Mouse (Mus musculus) hindbrain, embryonic 14.5 days (tissue): ENCODE measurements around the gene Rps10. TPM values are rescaled to one million over a fixed set of nuclear protein-coding genes. Genes with fewer than 3 reads are reported as not detected.
"Not testable (repeated sequence)": the region's sequence is repeated elsewhere in the genome, so short reads cannot be mapped to it uniquely, and the experiment has no call there.

Source experiments
- ATAC-seq: fragments of 200-750 bp; cut with Nextera tagmentation; 2 replicates; pipeline ENCODE4 v1.8.0; 2017; ENCODE audit warnings: moderate number of reproducible peaks, mild to moderate bottlenecking, moderate TSS enrichment, moderate library complexity; ENCODE audit not compliant: low FRiP score
- DNase-seq: peaks from one replicate; pipeline ENCODE4 v3.0.0-alpha.2; 2015; ENCODE audit warnings: low spot score
- H3K27ac ChIP-seq: fragments of 300-500 bp; sonication (generic); 2 replicates; pipeline ENCODE4 v1.5.1; 2014; ENCODE audit warnings: mild to moderate bottlenecking, moderate library complexity
- H3K27me3 ChIP-seq: fragments of 300-500 bp; sonication (generic); 2 replicates; pipeline ENCODE4 v1.6.1; 2014; ENCODE audit warnings: mild to moderate bottlenecking, low read length, mixed read lengths; ENCODE audit not compliant: control insufficient read depth, insufficient read depth
- H3K36me3 ChIP-seq: fragments of 300-500 bp; sonication (generic); replicated peaks from 2 replicates; pipeline ENCODE4 v1.6.1; 2014; ENCODE audit not compliant: control insufficient read depth, insufficient read depth
- H3K4me1 ChIP-seq: fragments of 300-500 bp; sonication (generic); replicated peaks from 2 replicates; pipeline ENCODE4 v1.6.1; 2014; ENCODE audit warnings: antibody characterized with exemption, low read length, mixed read lengths; ENCODE audit not compliant: control insufficient read depth, insufficient read depth
- H3K4me2 ChIP-seq: fragments of 300-500 bp; sonication (generic); replicated peaks from 2 replicates; pipeline ENCODE4 v1.6.1; 2014; ENCODE audit warnings: mild to moderate bottlenecking, moderate library complexity
- H3K4me3 ChIP-seq: fragments of 300-500 bp; sonication (generic); replicated peaks from 2 replicates; pipeline ENCODE4 v1.5.1; 2014; ENCODE audit warnings: mild to moderate bottlenecking, low read length
- H3K9ac ChIP-seq: fragments of 300-500 bp; sonication (generic); 2 replicates; pipeline ENCODE4 v1.6.1; 2014
- H3K9me3 ChIP-seq: fragments of 300-500 bp; sonication (generic); 2 replicates; pipeline ENCODE4 v1.6.1; 2016; ENCODE audit warnings: low read length; ENCODE audit not compliant: control insufficient read depth
- WGBS: fragments of 180-500 bp; shearing (Covaris S2); extraction: QIAGEN DNeasy Blood & Tissue Kit; methylation state at CpG from one replicate; pipeline ENCODE4 v1.1.7; 2014; 5-methylcytosine and 5-hydroxymethylcytosine counted together
- polyA plus RNA-seq: library from polyadenylated mRNA; unstranded; fragments of >200 nt; fragmentation: Nextera tagmentation; extraction: Ambion mirVana; gene quantifications from 2 replicates; pipeline ENCODE4 v1.2.1, GENCODE M21; 2014

The Rps10 gene
- polyA plus RNA-seq, 1 experiment from 2014 or later = 624 TPM

DNA sequence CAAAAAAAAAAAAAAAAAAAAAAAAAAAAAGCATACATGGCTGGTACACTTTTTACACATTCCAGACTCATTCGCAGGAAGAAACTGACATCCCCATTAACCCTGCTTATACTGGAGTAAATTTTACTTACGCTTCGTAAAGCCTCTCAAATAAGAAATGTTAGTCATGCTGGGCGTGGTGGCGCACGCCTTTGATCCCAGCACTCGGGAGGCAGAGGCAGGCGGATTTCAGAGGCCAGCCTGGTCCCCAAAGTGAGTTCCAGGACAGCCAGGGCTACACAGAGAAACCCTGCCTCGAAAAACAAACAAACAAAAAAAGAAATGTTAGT is 930 bp downstream of the Rps10 start:
- peak overlapping the region; percentile 84 for H3K9ac ChIP-seq
- peak overlapping the region; percentile 96 for H3K4me2 ChIP-seq
- peaks cover 36% of the 10 kb centered on the region for H3K36me3 ChIP-seq
- not testable (repeated sequence) for DNase-seq, H3K9me3 ChIP-seq, ATAC-seq, H3K27me3 ChIP-seq
- 39% methylated on average over 9 of the region's 9 CpGs for WGBS
- peak overlapping the region; percentile 88 for H3K27ac ChIP-seq
- H3K4me3 ChIP-seq = peak overlapping the region; percentile 84
- H3K4me1 ChIP-seq = peaks cover 21% of the 10 kb centered on the region

DNA sequence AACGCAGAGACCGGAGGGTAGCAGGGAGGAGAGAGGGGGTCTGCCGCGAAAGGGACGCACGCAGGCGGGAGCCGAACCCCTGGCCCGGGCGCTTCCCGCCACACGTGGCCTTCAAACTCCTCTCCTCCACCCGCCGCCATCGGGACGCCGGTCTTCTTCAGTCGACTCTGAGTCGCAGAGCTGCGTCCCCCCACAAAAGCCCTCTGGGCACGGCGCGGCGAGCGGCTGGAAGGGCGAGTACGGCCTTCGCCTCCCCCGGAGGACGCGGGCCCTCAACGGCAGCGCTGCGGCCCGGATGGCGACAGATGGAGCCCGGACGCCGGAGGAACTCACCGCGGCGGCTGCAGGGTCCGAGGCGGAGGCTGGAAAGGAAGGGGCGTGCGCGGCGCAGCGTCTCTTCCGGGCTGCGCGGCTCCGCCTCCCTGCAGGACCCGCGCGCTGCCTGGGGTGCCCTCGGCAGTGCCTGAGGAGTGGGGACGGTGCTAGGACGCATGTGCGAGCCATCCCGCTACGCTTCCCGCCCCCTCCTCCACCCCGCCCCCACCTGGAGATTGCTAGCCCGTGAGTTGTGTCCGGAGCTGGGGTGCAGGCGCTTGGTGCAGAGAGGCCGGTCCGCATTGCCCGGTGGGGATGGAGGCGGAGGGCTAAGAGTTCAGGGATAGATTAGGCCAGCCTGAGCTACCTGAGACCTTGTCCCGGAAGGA is 1.4 kb downstream of the Rps10 start, which contains the start of gene RPS10-NUDT3:
Gene RPS10-NUDT3 (minus strand): TSS at position 352 of the 704 bp plus-strand sequence.
- DNase-seq (peak; percentile 92), ATAC-seq (peak; percentile 96)
- Histone ChIP-seq H3K4me3 (peak within 1 kb of the TSS; percentile 84), H3K27me3 (no peaks in the 10 kb centered on the region), H3K9ac (peak within 1 kb of the TSS; percentile 84), H3K27ac (peak within 1 kb of the TSS; percentile 88), H3K4me2 (peak within 1 kb of the TSS; percentile 96), H3K36me3 (peaks cover 41% of the 10 kb centered on the region), H3K9me3 (no peaks in the 10 kb centered on the region), H3K4me1 (peaks cover 21% of the 10 kb centered on the region)
- under 1% methylated on average over 62 of the region's 72 CpGs for WGBS

DNA sequence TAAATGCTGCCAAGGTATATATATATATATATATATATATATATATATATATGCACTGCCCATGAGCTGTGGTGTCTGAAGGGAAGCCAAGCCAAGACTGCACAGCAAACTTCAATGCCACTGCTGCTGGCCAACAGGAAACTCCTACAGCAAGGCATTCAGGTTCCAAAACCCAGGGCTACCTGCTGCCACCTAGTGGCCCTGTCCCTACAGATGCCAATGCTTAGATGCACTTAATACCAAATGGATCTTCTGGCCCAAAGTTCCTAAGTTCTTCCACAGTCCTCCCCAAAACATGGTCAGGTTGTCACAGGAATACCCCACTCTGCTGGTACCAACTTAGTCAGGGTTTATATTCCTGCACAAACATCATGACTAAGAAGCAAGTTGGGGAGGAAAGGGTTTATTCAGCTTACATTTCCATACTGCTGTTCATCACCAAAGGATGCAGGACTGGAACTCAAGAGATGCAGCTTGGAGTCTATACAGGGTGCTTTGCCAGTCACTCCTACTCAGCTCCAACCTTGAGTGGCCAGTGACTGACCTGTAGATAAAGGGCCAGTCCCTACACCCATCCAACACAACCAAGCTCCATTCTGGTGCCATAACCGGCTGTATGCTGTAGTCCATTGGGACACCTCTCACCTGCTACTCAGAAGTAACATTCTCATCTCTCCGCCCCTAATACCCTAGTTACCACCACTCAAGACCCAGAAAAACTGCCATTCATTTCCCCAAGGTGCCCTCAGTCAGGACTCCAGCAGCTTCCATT is 7.0 kb downstream of the Rps10 start:
- no peak overlapping the region for H3K4me3 ChIP-seq
- peaks cover 47% of the 10 kb centered on the region for H3K36me3 ChIP-seq
- DNase-seq = peak; percentile 86
- H3K27ac ChIP-seq = no peak overlapping the region
- 61% methylated on average over 2 of the region's 2 CpGs for WGBS
- ATAC-seq = no peak
- H3K4me1 ChIP-seq = peaks cover 11% of the 10 kb centered on the region; the same call in 1 of the 2 replicates
- no peak overlapping the region for H3K4me2 ChIP-seq
- H3K9ac ChIP-seq = no peak overlapping the region
- no peaks in the 10 kb centered on the region for H3K27me3 ChIP-seq
- H3K9me3 ChIP-seq = no peaks in the 10 kb centered on the region

- H3K9ac ChIP-seq = no peak overlapping the region
- DNase-seq (no peak), ATAC-seq (no peak)
- no peaks in the 10 kb centered on the region for H3K27me3 ChIP-seq
- H3K9me3 ChIP-seq = no peaks in the 10 kb centered on the region
- no peak overlapping the region for H3K4me2 ChIP-seq
- peaks cover 40% of the 10 kb centered on the region for H3K36me3 ChIP-seq
- no peak overlapping the region for H3K4me3 ChIP-seq
- H3K27ac ChIP-seq = no peak overlapping the region
- peaks cover 6% of the 10 kb centered on the region; the same call in 1 of the 2 replicates for H3K4me1 ChIP-seq
- WGBS = 91% methylated on average over 8 of the region's 8 CpGs
Measured at GRCm38 (mm10) chr17:27628376-27628775, 8.1 kb downstream of the Rps10 start.

- Histone ChIP-seq H3K4me1 (peaks cover 6% of the 10 kb centered on the region; the same call in 1 of the 2 replicates), H3K27ac (0 out of 2 replicates have a peak overlapping the region, but pooled peaks have one; percentile 62), H3K9ac (no peak overlapping the region), H3K36me3 (peaks cover 30% of the 10 kb centered on the region), H3K4me2 (no peak overlapping the region), H3K27me3 (no peaks in the 10 kb centered on the region), H3K9me3 (no peaks in the 10 kb centered on the region), H3K4me3 (no peak overlapping the region)
- ATAC-seq (no peak), DNase-seq (no peak)
- 46% methylated on average over 5 of the region's 5 CpGs for WGBS
Measured at GRCm38 (mm10) chr17:27627451-27627850, 9.0 kb downstream of the Rps10 start.

DNA sequence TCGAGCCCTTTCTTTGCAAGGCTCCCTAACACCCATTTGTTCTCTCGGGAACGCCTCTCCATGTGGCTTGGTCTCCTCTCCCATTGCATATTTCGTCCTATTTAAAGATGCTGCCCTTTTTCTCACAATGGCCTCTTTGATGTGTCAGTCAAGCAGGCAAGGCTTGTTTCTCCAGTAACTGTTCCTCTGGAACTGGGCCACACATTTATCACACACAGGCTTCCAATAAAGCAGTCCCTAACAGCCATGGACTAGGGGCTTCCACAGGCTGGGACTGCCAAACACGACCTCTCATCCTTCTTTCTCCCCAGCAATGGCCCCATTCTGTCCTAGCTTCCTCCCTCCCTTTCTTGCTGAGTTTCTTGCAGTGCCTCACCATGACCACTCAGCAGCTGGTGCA is 9.8 kb downstream of the Rps10 start:
- Histone ChIP-seq H3K4me3 (no peak overlapping the region), H3K9me3 (no peaks in the 10 kb centered on the region), H3K4me1 (peaks cover 6% of the 10 kb centered on the region; the same call in 1 of the 2 replicates), H3K9ac (no peak overlapping the region; the same call in 1 of the 2 replicates), H3K4me2 (no peak overlapping the region), H3K36me3 (peaks cover 23% of the 10 kb centered on the region), H3K27me3 (no peaks in the 10 kb centered on the region), H3K27ac (peak overlapping the region; percentile 62; the same call in 1 of the 2 replicates)
- DNase-seq = peak; percentile 53
- 11% methylated on average over 5 of the region's 5 CpGs for WGBS
- ATAC-seq = peak; percentile 46; the same call in 1 of the 2 replicates

DNA sequence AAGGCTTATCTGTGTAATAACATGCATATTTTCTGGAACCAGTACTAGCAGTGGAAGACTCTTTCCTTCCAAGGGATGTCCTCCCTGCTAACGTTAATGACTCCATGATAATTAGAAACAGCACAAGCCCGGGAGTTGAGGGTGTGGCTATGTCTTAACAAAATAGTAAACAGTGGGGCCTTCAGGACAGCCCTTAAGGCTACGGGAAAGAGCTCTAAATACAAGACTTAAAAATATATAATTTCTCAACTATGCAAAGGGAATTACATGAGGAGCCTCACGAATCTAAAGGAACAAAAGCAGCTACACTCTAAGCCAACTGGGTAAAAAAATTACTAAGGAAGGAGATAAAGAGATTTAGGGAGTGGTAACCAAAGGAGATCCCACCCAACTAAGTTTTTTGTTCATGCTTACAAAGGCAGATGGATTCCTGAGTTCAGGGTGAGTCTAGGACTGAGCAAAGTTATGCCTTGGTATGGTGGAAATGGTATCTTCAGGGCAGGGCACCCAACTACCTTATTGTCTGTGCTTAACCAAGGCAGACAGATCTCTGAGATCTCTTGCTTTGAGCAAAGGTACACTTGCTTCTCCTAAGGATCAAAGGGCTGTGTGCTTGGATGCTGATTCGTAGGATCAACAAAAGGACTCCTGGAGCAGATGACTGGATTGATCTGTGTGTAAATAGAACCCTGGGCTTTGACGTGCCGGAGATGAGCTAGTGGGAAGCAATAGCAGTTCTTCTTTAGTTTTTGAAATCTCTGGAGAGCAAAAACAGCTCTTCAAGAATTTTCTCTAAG is 10.8 kb downstream of the Rps10 start:
- DNase-seq = no peak
- H3K27ac ChIP-seq = no peak overlapping the region

DNA sequence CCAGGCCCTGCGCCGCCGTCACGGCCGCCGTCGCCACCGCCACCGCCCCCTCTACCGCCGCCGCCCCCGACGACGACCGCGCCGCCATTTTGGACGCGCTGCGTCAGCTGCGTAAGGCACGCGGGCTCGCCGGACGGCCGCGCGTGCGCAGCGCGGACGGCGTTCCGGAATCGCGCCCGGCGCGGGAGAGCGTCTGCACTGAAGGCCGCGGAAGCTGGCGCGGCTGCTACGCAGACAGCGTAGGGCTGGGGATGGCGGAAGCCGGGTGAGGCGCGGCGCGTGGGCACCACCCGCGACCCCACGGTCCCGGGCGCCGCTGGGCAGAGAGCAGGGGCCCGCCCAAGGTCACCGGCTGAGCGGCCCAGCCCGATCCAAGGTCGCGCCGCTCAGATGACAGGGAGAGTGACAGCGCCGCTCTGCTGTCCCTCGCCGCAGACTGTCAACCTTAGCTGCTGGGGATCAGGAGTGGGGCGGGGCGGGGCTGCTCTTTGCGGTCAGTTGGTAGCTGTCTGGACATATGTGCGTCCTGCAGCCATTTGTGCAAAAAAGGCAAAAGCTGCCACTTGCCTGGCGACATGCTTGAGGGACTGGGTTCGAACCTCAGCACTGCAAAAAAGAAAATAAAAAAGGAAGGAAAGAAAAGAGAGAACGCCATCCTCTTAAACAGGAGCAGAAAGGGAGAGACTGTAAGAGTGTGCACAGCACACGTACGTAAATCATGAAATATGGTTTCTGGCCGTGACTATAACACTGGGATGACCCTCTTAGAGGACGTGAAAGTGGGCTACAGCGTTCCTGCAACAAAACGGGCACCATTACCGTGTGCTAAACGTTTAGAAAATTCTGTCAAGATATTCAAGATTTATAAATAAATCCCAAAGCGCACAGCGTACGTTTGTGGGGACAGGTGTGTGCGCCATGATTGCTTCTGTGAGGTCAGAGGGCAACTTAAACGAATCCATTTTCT is 12.8 kb downstream of the Rps10 start, which contains the start of gene Nudt3:
Gene Nudt3 (minus strand): TSS at position 136 of the 967 bp plus-strand sequence.
- Histone ChIP-seq H3K9ac (peak within 1 kb of the TSS; percentile 100), H3K4me3 (peak within 1 kb of the TSS; percentile 82), H3K9me3 (no peaks in the 10 kb centered on the region), H3K36me3 (no peaks in the 10 kb centered on the region; the same call in 1 of the 2 replicates), H3K4me2 (peak within 1 kb of the TSS; percentile 91), H3K4me1 (peaks cover 29% of the 10 kb centered on the region), H3K27ac (peak within 1 kb of the TSS; percentile 99), H3K27me3 (no peaks in the 10 kb centered on the region)
- DNase-seq = peak; percentile 95
- peak; percentile 89 for ATAC-seq
- WGBS = 7% methylated on average over 85 of the region's 91 CpGs

More for the DNA sequence above, 10.8 kb downstream of the Rps10 start:
- ATAC-seq = no peak
- Histone ChIP-seq H3K4me1 (peaks cover 13% of the 10 kb centered on the region), H3K4me3 (no peak overlapping the region), H3K27me3 (no peaks in the 10 kb centered on the region), H3K4me2 (no peak overlapping the region), H3K9me3 (no peaks in the 10 kb centered on the region), H3K9ac (no peak overlapping the region), H3K36me3 (peaks cover 12% of the 10 kb centered on the region)
- 40% methylated on average over 7 of the region's 7 CpGs for WGBS
